Mouse (Mus musculus): ENCODE data around the gene Fkbp9. TPM values are rescaled to one million over a fixed set of nuclear protein-coding genes. Genes with fewer than 3 reads are reported as not detected.
A peak's percentile ranks its signal among the peaks of the same experiment; 100 is the strongest.

Fkbp9 gene
- polyA plus RNA-seq, 1 experiment: 50.4 TPM

GRCm38 (mm10) chr6:56837166-56837565 is 5.3 kb downstream of the Fkbp9 start:
- Histone ChIP-seq H3K4me1 (ENCODE audit: control insufficient read depth, insufficient read depth, low read length) (peaks cover 3% of the 10 kb centered on the region; the same call in 1 of the 2 replicates), H3K36me3 (ENCODE audit: control insufficient read depth, insufficient read depth, low read length) (no peaks in the 10 kb centered on the region; the same call in 1 of the 2 replicates), H3K27ac (ENCODE audit: insufficient read depth, low read depth, low read length) (no peak overlapping the region), H3K4me3 (ENCODE audit: insufficient read depth, low read depth, low read length) (no peak overlapping the region), H3K27me3 (replicated peaks; ENCODE audit: control insufficient read depth, insufficient read depth, low read length) (no peaks in the 10 kb centered on the region)
- 96% methylated on average over 12 of the region's 12 CpGs for WGBS
- no peak for DNase-seq
- TF ChIP-seq CTCF (conservative IDR thresholded peaks at IDR 0.05; ENCODE audit: insufficient read depth, insufficient read length, low read depth, low read length) (no peak), POLR2A (IDR thresholded peaks at IDR 0.05; ENCODE audit: low read depth, low read length) (no peak)

- no peak for DNase-seq
- H3K36me3 ChIP-seq (ENCODE audit: control insufficient read depth, insufficient read depth, low read length): no peaks in the 10 kb centered on the region; the same call in 1 of the 2 replicates
- 0 out of 2 replicates have a peak, but pooled peaks cover under 1% of the 10 kb centered on the region for H3K4me1 ChIP-seq (ENCODE audit: control insufficient read depth, insufficient read depth, low read length)
- no peaks in the 10 kb centered on the region for H3K27me3 ChIP-seq (replicated peaks; ENCODE audit: control insufficient read depth, insufficient read depth, low read length)
- TF ChIP-seq POLR2A (IDR thresholded peaks at IDR 0.05; ENCODE audit: low read depth, low read length): no peak
- TF ChIP-seq CTCF (conservative IDR thresholded peaks at IDR 0.05; ENCODE audit: insufficient read depth, insufficient read length, low read depth, low read length): no peak
- no peak overlapping the region for H3K27ac ChIP-seq (ENCODE audit: insufficient read depth, low read depth, low read length)
- no peak overlapping the region for H3K4me3 ChIP-seq (ENCODE audit: insufficient read depth, low read depth, low read length)
- 83% methylated on average over 3 of the region's 3 CpGs for WGBS
Measured at GRCm38 (mm10) chr6:56837621-56838020, 5.8 kb downstream of the Fkbp9 start.

- Histone ChIP-seq H3K36me3 (ENCODE audit: control insufficient read depth, insufficient read depth, low read length) (no peaks in the 10 kb centered on the region), H3K27ac (ENCODE audit: insufficient read depth, low read depth, low read length) (no peak overlapping the region), H3K4me3 (ENCODE audit: insufficient read depth, low read depth, low read length) (no peak overlapping the region), H3K27me3 (replicated peaks; ENCODE audit: control insufficient read depth, insufficient read depth, low read length) (no peaks in the 10 kb centered on the region), H3K4me1 (ENCODE audit: control insufficient read depth, insufficient read depth, low read length) (peaks cover 4% of the 10 kb centered on the region; the same call in 1 of the 2 replicates)
- no peak for TF ChIP-seq POLR2A (IDR thresholded peaks at IDR 0.05; ENCODE audit: low read depth, low read length)
- no peak for TF ChIP-seq CTCF (conservative IDR thresholded peaks at IDR 0.05; ENCODE audit: insufficient read depth, insufficient read length, low read depth, low read length)
- WGBS: 81% methylated on average over 3 of the region's 3 CpGs
- no peak for DNase-seq
Measured at GRCm38 (mm10) chr6:56843229-56843628, 11.4 kb downstream of the Fkbp9 start.

- no peak for DNase-seq
- H3K36me3 ChIP-seq (ENCODE audit: control insufficient read depth, insufficient read depth, low read length): no peaks in the 10 kb centered on the region
- TF ChIP-seq POLR2A (IDR thresholded peaks at IDR 0.05; ENCODE audit: low read depth, low read length): no peak
- no peak for TF ChIP-seq CTCF (conservative IDR thresholded peaks at IDR 0.05; ENCODE audit: insufficient read depth, insufficient read length, low read depth, low read length)
- WGBS: 90% methylated on average over 2 of the region's 2 CpGs
- no peak overlapping the region for H3K4me3 ChIP-seq (ENCODE audit: insufficient read depth, low read depth, low read length)
- H3K27ac ChIP-seq (ENCODE audit: insufficient read depth, low read depth, low read length): no peak overlapping the region
- no peaks in the 10 kb centered on the region for H3K27me3 ChIP-seq (replicated peaks; ENCODE audit: control insufficient read depth, insufficient read depth, low read length)
- H3K4me1 ChIP-seq (ENCODE audit: control insufficient read depth, insufficient read depth, low read length): peaks cover 4% of the 10 kb centered on the region; the same call in 1 of the 2 replicates
Measured at GRCm38 (mm10) chr6:56844365-56844764, 12.5 kb downstream of the Fkbp9 start.

- Histone ChIP-seq H3K4me3 (ENCODE audit: insufficient read depth, low read depth, low read length) (no peak overlapping the region), H3K36me3 (ENCODE audit: control insufficient read depth, insufficient read depth, low read length) (peaks cover 1% of the 10 kb centered on the region; the same call in 1 of the 2 replicates), H3K27ac (ENCODE audit: insufficient read depth, low read depth, low read length) (no peak overlapping the region), H3K4me1 (ENCODE audit: control insufficient read depth, insufficient read depth, low read length) (no peaks in the 10 kb centered on the region), H3K27me3 (replicated peaks; ENCODE audit: control insufficient read depth, insufficient read depth, low read length) (no peaks in the 10 kb centered on the region)
- DNase-seq: no peak
- TF ChIP-seq CTCF (conservative IDR thresholded peaks at IDR 0.05; ENCODE audit: insufficient read depth, insufficient read length, low read depth, low read length) (no peak), POLR2A (IDR thresholded peaks at IDR 0.05; ENCODE audit: low read depth, low read length) (no peak)
- 94% methylated on average over 3 of the region's 3 CpGs for WGBS
Measured at GRCm38 (mm10) chr6:56848974-56849373, 17.1 kb downstream of the Fkbp9 start.

GRCm38 (mm10) chr6:56850315-56850714 is 18.5 kb downstream of the Fkbp9 start:
- Histone ChIP-seq H3K4me3 (ENCODE audit: insufficient read depth, low read depth, low read length) (no peak overlapping the region), H3K36me3 (ENCODE audit: control insufficient read depth, insufficient read depth, low read length) (peaks cover 1% of the 10 kb centered on the region; the same call in 1 of the 2 replicates), H3K4me1 (ENCODE audit: control insufficient read depth, insufficient read depth, low read length) (no peaks in the 10 kb centered on the region), H3K27ac (ENCODE audit: insufficient read depth, low read depth, low read length) (no peak overlapping the region), H3K27me3 (replicated peaks; ENCODE audit: control insufficient read depth, insufficient read depth, low read length) (no peaks in the 10 kb centered on the region)
- peak; percentile 16 for DNase-seq
- TF ChIP-seq CTCF (conservative IDR thresholded peaks at IDR 0.05; ENCODE audit: insufficient read depth, insufficient read length, low read depth, low read length): peak; percentile 42
- TF ChIP-seq POLR2A (IDR thresholded peaks at IDR 0.05; ENCODE audit: low read depth, low read length): no peak
- WGBS: 64% methylated on average over 7 of the region's 7 CpGs

GRCm38 (mm10) chr6:56854803-56855202 is 22.9 kb downstream of the Fkbp9 start:
- Histone ChIP-seq H3K36me3 (ENCODE audit: control insufficient read depth, insufficient read depth, low read length) (peaks cover 4% of the 10 kb centered on the region), H3K4me1 (ENCODE audit: control insufficient read depth, insufficient read depth, low read length) (no peaks in the 10 kb centered on the region), H3K27me3 (replicated peaks; ENCODE audit: control insufficient read depth, insufficient read depth, low read length) (no peaks in the 10 kb centered on the region), H3K4me3 (ENCODE audit: insufficient read depth, low read depth, low read length) (no peak overlapping the region), H3K27ac (ENCODE audit: insufficient read depth, low read depth, low read length) (no peak overlapping the region)
- TF ChIP-seq POLR2A (IDR thresholded peaks at IDR 0.05; ENCODE audit: low read depth, low read length) (no peak), CTCF (conservative IDR thresholded peaks at IDR 0.05; ENCODE audit: insufficient read depth, insufficient read length, low read depth, low read length) (no peak)
- DNase-seq: no peak
- 89% methylated on average over 8 of the region's 8 CpGs for WGBS

Data from kidney, adult 2 months (tissue).